Mouse (Mus musculus) neural tube, embryonic 14.5 days (tissue): ENCODE measurements around the gene Tmprss11d. TPM values are rescaled to one million over a fixed set of nuclear protein-coding genes. Genes with fewer than 3 reads are reported as not detected.

Source experiments
- ATAC-seq: fragments of 200-750 bp; cut with Nextera tagmentation; 2 replicates; pipeline ENCODE4 v1.8.0; 2017; ENCODE audit warnings: low read depth, mild to moderate bottlenecking, moderate TSS enrichment, moderate library complexity
- H3K27ac ChIP-seq: fragments of 300-500 bp; sonication (generic); 2 replicates; pipeline ENCODE4 v1.5.1; 2014; ENCODE audit warnings: low read depth, mild to moderate bottlenecking, control low read depth, low read length, moderate library complexity, mixed read lengths
- H3K27me3 ChIP-seq: fragments of 300-500 bp; sonication (generic); 2 replicates; pipeline ENCODE4 v1.6.1; 2014; ENCODE audit warnings: low read length; ENCODE audit not compliant: control insufficient read depth, insufficient read depth
- H3K36me3 ChIP-seq: fragments of 300-500 bp; sonication (generic); 2 replicates; pipeline ENCODE4 v1.6.1; 2014; ENCODE audit warnings: low read length, mixed read lengths; ENCODE audit not compliant: control insufficient read depth, insufficient read depth
- H3K4me1 ChIP-seq: fragments of 300-500 bp; sonication (generic); 2 replicates; pipeline ENCODE4 v1.6.1; 2014; ENCODE audit warnings: low read length; ENCODE audit not compliant: control insufficient read depth, insufficient read depth
- H3K4me2 ChIP-seq: fragments of 300-500 bp; sonication (generic); 2 replicates; pipeline ENCODE4 v1.6.1; 2014; ENCODE audit warnings: mild to moderate bottlenecking, low read depth, low read length, control low read depth
- H3K4me3 ChIP-seq: fragments of 300-500 bp; sonication (generic); 2 replicates; pipeline ENCODE4 v1.5.1; 2014; ENCODE audit warnings: low read depth, low read length, control low read depth, mixed read lengths
- H3K9ac ChIP-seq: fragments of 300-500 bp; sonication (generic); replicated peaks from 2 replicates; pipeline ENCODE4 v1.6.1; 2014; ENCODE audit warnings: low read depth, mild to moderate bottlenecking, control low read depth, low read length, mixed read lengths
- H3K9me3 ChIP-seq: fragments of 300-500 bp; sonication (generic); 2 replicates; pipeline ENCODE4 v1.6.1; 2016; ENCODE audit warnings: low read length; ENCODE audit not compliant: control insufficient read depth
- WGBS: fragments of 180-500 bp; shearing (Covaris S2); extraction: QIAGEN DNeasy Blood & Tissue Kit; methylation state at CpG from one replicate; pipeline ENCODE4 v1.1.7; 2014; 5-methylcytosine and 5-hydroxymethylcytosine counted together
- polyA plus RNA-seq: library from polyadenylated mRNA; unstranded; fragments of >200 nt; fragmentation: Nextera tagmentation; extraction: Ambion mirVana; gene quantifications from 2 replicates; pipeline ENCODE4 v1.2.1, GENCODE M21; 2014

Gene Tmprss11d
- polyA plus RNA-seq: not detected in 2 replicates

- H3K27ac ChIP-seq: no peak within 1 kb of the TSS
- no peak within 1 kb of the TSS for H3K4me2 ChIP-seq
- no peaks in the 10 kb centered on the region for H3K4me1 ChIP-seq
- H3K9me3 ChIP-seq: no peaks in the 10 kb centered on the region
- H3K36me3 ChIP-seq: no peaks in the 10 kb centered on the region
- no peak within 1 kb of the TSS for H3K9ac ChIP-seq
- no peak within 1 kb of the TSS for H3K4me3 ChIP-seq
- ATAC-seq: no peak
- no peaks in the 10 kb centered on the region for H3K27me3 ChIP-seq
- 75% methylated on average over 3 of the region's 3 CpGs for WGBS
Observed at GRCm38 (mm10) chr5:86373320-86373719, at the start of gene Tmprss11d. TSS of gene Tmprss11d (minus strand) at chr5:86373420.

DNA sequence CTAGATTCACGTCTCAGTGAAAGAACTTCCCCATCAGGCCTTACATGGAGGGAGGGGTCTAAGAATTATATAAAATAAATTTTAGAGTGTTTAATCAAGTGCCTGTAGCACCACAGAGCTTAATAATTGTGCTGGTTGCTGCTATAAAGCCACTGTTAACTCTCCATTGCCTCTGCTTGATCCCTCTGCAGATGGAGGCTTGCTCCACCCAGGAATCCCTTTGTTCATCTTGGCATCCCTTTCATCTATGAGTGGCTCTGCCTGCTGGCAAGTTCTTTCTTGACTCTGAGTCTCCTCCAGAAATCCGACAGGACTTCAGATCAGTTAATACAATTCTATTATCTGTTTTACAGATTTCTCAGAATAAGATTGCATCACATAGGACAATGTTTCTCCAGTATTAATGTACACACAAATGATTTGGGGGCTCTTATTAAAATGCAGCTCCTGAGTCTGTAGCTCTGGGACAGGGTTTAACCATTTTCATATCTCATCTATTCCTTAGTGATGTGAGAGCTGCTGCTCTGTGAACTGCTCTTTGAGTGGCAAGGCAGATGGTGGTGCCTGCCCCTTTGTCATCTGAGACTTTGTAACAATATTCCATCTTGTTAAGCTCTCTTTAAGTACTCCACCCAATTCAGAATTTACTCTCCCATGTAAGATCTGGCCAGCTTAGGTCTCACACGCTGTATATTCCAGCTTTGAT lies 48.3 kb upstream of the Tmprss11d start:
- no peaks in the 10 kb centered on the region for H3K4me1 ChIP-seq
- no peak overlapping the region for H3K4me3 ChIP-seq
- no peaks in the 10 kb centered on the region for H3K9me3 ChIP-seq
- no peaks in the 10 kb centered on the region for H3K27me3 ChIP-seq
- H3K27ac ChIP-seq: no peak overlapping the region
- no peak overlapping the region for H3K9ac ChIP-seq
- H3K36me3 ChIP-seq: no peaks in the 10 kb centered on the region
- ATAC-seq: no peak
- WGBS: 54% methylated on average over 3 of the region's 3 CpGs
- no peak overlapping the region for H3K4me2 ChIP-seq

DNA sequence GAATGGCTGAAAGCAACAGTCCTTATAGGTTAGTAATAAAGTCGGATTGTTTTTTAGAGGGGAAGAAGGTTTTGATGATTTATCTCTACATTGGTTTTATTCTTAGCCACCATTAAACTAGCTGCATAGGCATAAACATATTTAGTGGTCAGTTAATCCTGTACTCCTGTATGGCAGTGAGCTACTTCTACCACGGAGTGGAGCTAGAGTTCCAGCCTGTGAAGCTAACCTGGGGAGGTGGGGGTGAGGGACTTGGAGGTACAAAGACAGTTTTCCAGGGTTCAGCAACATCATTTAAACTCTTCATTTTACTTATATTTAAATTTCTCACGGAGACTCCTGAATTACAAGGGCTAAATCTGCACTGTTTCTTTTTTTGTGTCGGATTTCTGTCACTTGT lies 46.3 kb upstream of the Tmprss11d start:
- 23% methylated on average over 4 of the region's 4 CpGs for WGBS
- H3K4me3 ChIP-seq: no peak overlapping the region
- ATAC-seq: no peak

GRCm38 (mm10) chr5:86414280-86414679 lies 41.1 kb upstream of the Tmprss11d start:
- Histone ChIP-seq H3K9me3 (no peaks in the 10 kb centered on the region), H3K9ac (no peak overlapping the region), H3K36me3 (no peaks in the 10 kb centered on the region), H3K27ac (no peak overlapping the region), H3K27me3 (no peaks in the 10 kb centered on the region), H3K4me2 (no peak overlapping the region), H3K4me3 (no peak overlapping the region), H3K4me1 (no peaks in the 10 kb centered on the region)
- 77% methylated on average over 7 of the region's 7 CpGs for WGBS
- no peak for ATAC-seq

More for the DNA sequence above, 46.3 kb upstream of the Tmprss11d start:
- H3K9ac ChIP-seq: no peak overlapping the region
- no peaks in the 10 kb centered on the region for H3K27me3 ChIP-seq
- H3K4me2 ChIP-seq: no peak overlapping the region
- no peak overlapping the region for H3K27ac ChIP-seq
- no peaks in the 10 kb centered on the region for H3K9me3 ChIP-seq
- H3K36me3 ChIP-seq: no peaks in the 10 kb centered on the region
- H3K4me1 ChIP-seq: no peaks in the 10 kb centered on the region

GRCm38 (mm10) chr5:86410815-86411214 lies 37.6 kb upstream of the Tmprss11d start:
- WGBS: 33% methylated on average over 3 of the region's 3 CpGs
- no peaks in the 10 kb centered on the region for H3K36me3 ChIP-seq
- no peak overlapping the region for H3K4me3 ChIP-seq
- no peaks in the 10 kb centered on the region for H3K9me3 ChIP-seq
- H3K27ac ChIP-seq: no peak overlapping the region
- H3K27me3 ChIP-seq: no peaks in the 10 kb centered on the region
- no peaks in the 10 kb centered on the region for H3K4me1 ChIP-seq
- no peak overlapping the region for H3K9ac ChIP-seq
- ATAC-seq: no peak; the same call in 1 of the 2 replicates
- no peak overlapping the region for H3K4me2 ChIP-seq

GRCm38 (mm10) chr5:86407941-86408340 lies 34.7 kb upstream of the Tmprss11d start:
- no peak for ATAC-seq
- H3K9ac ChIP-seq: no peak overlapping the region
- no peaks in the 10 kb centered on the region for H3K27me3 ChIP-seq
- H3K4me1 ChIP-seq: no peaks in the 10 kb centered on the region
- no peaks in the 10 kb centered on the region for H3K36me3 ChIP-seq
- no peak overlapping the region for H3K4me3 ChIP-seq
- H3K27ac ChIP-seq: no peak overlapping the region
- WGBS: 93% methylated on average over 2 of the region's 2 CpGs
- no peak overlapping the region for H3K4me2 ChIP-seq
- no peaks in the 10 kb centered on the region for H3K9me3 ChIP-seq

DNA sequence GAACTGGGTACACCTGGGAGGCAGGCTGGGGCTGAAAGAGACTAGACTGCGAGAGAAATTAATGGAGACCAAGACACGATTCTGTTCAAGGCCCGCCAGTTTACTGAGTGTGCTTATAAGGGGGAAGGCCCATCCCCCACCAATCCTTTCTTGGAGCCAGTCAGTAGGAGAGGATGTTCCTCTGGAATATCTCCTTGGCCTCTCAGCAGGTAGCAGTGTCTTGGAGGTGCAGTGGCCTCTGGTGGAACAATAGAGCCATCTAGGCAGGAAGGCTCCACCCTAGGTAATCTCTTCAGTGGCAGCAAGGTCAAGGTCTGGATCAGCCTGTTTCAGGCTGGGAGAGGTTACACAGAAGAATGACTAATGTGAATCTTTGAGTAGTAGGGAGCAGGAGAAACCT lies 34.0 kb upstream of the Tmprss11d start:
- no peak overlapping the region for H3K27ac ChIP-seq
- H3K4me2 ChIP-seq: no peak overlapping the region
- H3K9ac ChIP-seq: no peak overlapping the region
- no peaks in the 10 kb centered on the region for H3K27me3 ChIP-seq
- no peaks in the 10 kb centered on the region for H3K9me3 ChIP-seq
- no peak overlapping the region for H3K4me3 ChIP-seq
- WGBS: 89% methylated on average over 3 of the region's 3 CpGs
- ATAC-seq: no peak
- H3K36me3 ChIP-seq: no peaks in the 10 kb centered on the region
- H3K4me1 ChIP-seq: no peaks in the 10 kb centered on the region

GRCm38 (mm10) chr5:86359412-86359985 lies 13.7 kb downstream of the Tmprss11d start:
- no peak for ATAC-seq

GRCm38 (mm10) chr5:86352966-86353365 lies 20.3 kb downstream of the Tmprss11d start:
- Histone ChIP-seq H3K4me2 (no peak overlapping the region), H3K36me3 (no peaks in the 10 kb centered on the region), H3K9ac (no peak overlapping the region), H3K4me1 (no peaks in the 10 kb centered on the region), H3K9me3 (no peaks in the 10 kb centered on the region), H3K27ac (no peak overlapping the region), H3K4me3 (no peak overlapping the region), H3K27me3 (no peaks in the 10 kb centered on the region)
- ATAC-seq: no peak
- 26% methylated on average over 7 of the region's 7 CpGs for WGBS

More at GRCm38 (mm10) chr5:86359412-86359985, 13.7 kb downstream of the Tmprss11d start:
- Histone ChIP-seq H3K27me3 (no peaks in the 10 kb centered on the region), H3K4me2 (no peak overlapping the region), H3K4me1 (no peaks in the 10 kb centered on the region), H3K9ac (no peak overlapping the region), H3K4me3 (no peak overlapping the region), H3K9me3 (no peaks in the 10 kb centered on the region), H3K27ac (no peak overlapping the region), H3K36me3 (no peaks in the 10 kb centered on the region)
- WGBS: 64% methylated on average over 4 of the region's 4 CpGs
